Mouse (Mus musculus) heart, postnatal 0 days (tissue): Measurements from ENCODE around the gene Acot8.

Source experiments
- CTCF ChIP-seq: IDR thresholded peaks from 2 replicates; pipeline ENCODE4 v1.5.1; 2016; ENCODE audit warnings: antibody characterized with exemption, control low read depth, low read depth
- EP300 ChIP-seq: IDR thresholded peaks from 2 replicates; pipeline ENCODE4 v1.6.1; 2016; ENCODE audit warnings: antibody characterized with exemption, low read depth

- no peak for TF ChIP-seq EP300
- no peak for TF ChIP-seq CTCF
These were observed 16.9 kb downstream of the Acot8 start for GRCm38 (mm10) chr2:164787779-164788178.
